ENCODE assay signal across 12 mouse cellular contexts in the genomic region with DNA sequence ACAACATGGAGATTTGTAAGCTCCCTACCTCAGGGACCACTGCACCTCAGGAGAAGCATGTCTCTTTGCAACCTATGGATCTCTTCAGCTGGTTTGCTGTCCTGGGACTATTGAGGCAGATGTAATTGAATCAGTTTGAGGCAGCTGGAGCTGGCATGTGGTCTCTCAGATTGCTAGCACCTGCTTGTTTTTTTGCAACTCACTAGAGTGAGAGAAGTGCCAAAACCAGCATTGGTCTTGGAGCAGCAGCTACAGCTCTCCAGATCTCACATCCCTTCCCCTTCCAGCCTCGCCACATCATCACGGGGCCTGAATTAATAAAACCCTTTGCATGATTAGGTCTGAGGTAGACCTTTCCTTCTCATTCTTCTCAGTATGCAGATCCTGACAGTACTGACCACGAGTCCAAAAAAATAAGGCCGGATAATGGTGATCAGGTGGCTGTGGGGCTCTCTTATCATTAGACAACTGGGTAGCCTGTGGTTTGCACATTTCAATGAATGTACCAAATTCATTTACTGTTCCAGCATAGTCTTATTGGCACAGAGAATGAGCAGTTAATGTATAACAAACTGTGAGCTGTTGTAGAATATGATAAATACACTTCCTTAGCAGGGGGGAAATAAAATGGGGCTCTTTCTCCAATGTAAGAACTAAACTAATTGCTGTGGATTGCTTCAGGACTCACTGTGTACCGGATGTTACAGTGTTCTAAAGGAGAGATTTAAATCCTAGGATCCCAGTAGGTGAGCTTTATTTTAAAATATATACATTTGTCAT.
DNase-seq lines count a peak whose midpoint lies in the region; ATAC-seq and TF ChIP-seq lines count a peak whose summit lies in the region.
"Had no signal": no experiment of that assay in that cellular context is flagged by ENCODE, and none has a peak within 500 bp of the region (broad histone marks: within the 10 kb centered on the region; RNA-seq: fewer than 3 reads in every experiment).

No protein-coding gene starts in this region.

- no peak for TF ChIP-seq CTCF in intestine, postnatal 0 days (IDR thresholded peaks at IDR 0.05; ENCODE audit: low read depth)

- H3K4me1 ChIP-seq in intestine, postnatal 0 days (replicated peaks; ENCODE audit: control insufficient read depth, insufficient read depth, low read length) = 0 out of 2 replicates have a peak, but pooled peaks cover 6% of the 10 kb centered on the region
- H3K4me1 ChIP-seq: embryonic facial prominence, embryonic 15.5 days; lung, embryonic 15.5 days had no signal

- peak; percentile 28 for DNase-seq in layer of hippocampus, adult 11-12 months (ENCODE audit: low spot score)
- DNase-seq in layer of hippocampus, adult 8-10 months (ENCODE audit: low spot score in 2 of 2) = no peak
- DNase-seq in brain, adult 2 months (ENCODE audit: low read depth, low spot score) = peak; percentile 70
- DNase-seq in cerebellum, adult 9-10 months = peak; percentile 68
- DNase-seq in ovary, adult 18-20 months (ENCODE audit: low spot score) = no peak
- no peak for DNase-seq in c-Kit-positive CD71-positive TER-119-positive erythroid progenitor cells, embryonic 14.5 days (ENCODE audit: low spot score)
- DNase-seq: adrenal gland, postnatal 36 days; spleen, adult 18-20 months had no signal

- no peak overlapping the region for H3K27ac ChIP-seq in intestine, postnatal 0 days (ENCODE audit: low read depth, low read length)
- H3K27ac ChIP-seq: embryonic facial prominence, embryonic 15.5 days; lung, embryonic 15.5 days had no signal

- no peaks in the 10 kb centered on the region for H3K36me3 ChIP-seq in intestine, postnatal 0 days (ENCODE audit: control insufficient read depth, insufficient read depth)
- H3K36me3 ChIP-seq: embryonic facial prominence, embryonic 15.5 days; lung, embryonic 15.5 days had no signal

- no peak overlapping the region for H3K4me3 ChIP-seq in intestine, postnatal 0 days (ENCODE audit: low read depth, low read length)
- H3K4me3 ChIP-seq: embryonic facial prominence, embryonic 15.5 days; lung, embryonic 15.5 days had no signal

- no peaks in the 10 kb centered on the region for H3K27me3 ChIP-seq in intestine, postnatal 0 days (replicated peaks; ENCODE audit: control insufficient read depth, insufficient read depth, low read length)
- H3K27me3 ChIP-seq: embryonic facial prominence, embryonic 15.5 days; lung, embryonic 15.5 days had no signal

- no peak overlapping the region for H3K9ac ChIP-seq in intestine, postnatal 0 days (ENCODE audit: low read depth, low read length)
- H3K9ac ChIP-seq: embryonic facial prominence, embryonic 15.5 days; lung, embryonic 15.5 days had no signal

- 36% methylated on average over 5 of the region's 5 CpGs for WGBS in intestine, postnatal 0 days

- ATAC-seq in intestine, postnatal 0 days = no peak; the same call in 1 of the 2 replicates
- ATAC-seq in erythroblast, adult 5-6 weeks (replicated peaks; ENCODE audit: low FRiP score, poor library complexity, severe bottlenecking) = no peak

- 0 out of 2 replicates have a peak overlapping the region, but pooled peaks have one; percentile 21 for H3K4me2 ChIP-seq in intestine, postnatal 0 days (replicated peaks; ENCODE audit: low read depth)
- H3K4me2 ChIP-seq: embryonic facial prominence, embryonic 15.5 days; lung, embryonic 15.5 days had no signal

- H3K9me3 ChIP-seq in intestine, postnatal 0 days (ENCODE audit: control insufficient read depth) = no peaks in the 10 kb centered on the region
- H3K9me3 ChIP-seq: embryonic facial prominence, embryonic 15.5 days; lung, embryonic 15.5 days had no signal

Comparison
In these comparisons a context has a peak if more than half of its experiments do, and no peak if none do; other contexts are left out.
1. DNase-seq: peak in layer of hippocampus, adult 11-12 months (single experiment), brain, adult 2 months (single experiment) and cerebellum, adult 9-10 months (single experiment); none in layer of hippocampus, adult 8-10 months (0 of 2), ovary, adult 18-20 months (single experiment) and c-Kit-positive CD71-positive TER-119-positive erythroid progenitor cells, embryonic 14.5 days (single experiment).